Mouse (Mus musculus): ENCODE measurements around the gene Tgfb1i1. TPM values are rescaled to one million over a fixed set of nuclear protein-coding genes. Genes with fewer than 3 reads are reported as not detected.

Gene Tgfb1i1
- polyA plus RNA-seq, 1 experiment, result 15.1 TPM

DNA sequence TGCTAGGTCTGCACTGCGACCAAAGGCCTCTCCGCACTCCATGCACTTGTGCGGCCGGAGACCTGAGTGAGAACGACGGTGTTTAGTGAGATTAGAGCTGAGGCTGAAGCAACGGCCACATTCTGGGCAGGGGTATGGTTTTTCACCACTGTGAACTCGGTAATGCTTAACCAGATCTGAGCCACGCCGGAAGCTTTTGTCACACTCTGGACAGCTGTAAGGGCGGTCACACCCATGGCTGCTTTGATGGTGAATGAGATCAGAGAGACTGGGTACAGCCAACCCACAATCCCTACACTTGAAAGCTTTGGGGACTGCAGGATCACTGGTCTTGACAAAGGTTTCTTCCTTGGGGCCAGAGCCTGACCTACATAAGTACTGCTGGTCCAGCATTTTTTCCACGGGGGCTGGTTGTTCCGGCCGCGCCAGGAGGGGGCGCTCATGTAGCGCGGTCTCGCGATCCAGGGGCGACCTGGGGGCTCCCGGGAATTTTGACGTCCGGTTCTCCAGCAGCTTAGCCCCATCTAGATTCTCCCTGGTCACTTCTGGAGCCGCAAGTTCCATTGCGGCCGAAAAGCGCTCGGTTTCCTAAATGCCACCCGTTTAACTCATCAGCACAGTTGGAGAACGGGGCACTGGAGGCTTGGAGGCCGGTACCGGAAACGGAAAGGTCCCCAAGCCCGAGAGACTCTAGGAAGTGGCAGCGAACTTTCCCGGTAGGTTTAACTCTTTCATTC, 9.6 kb upstream of the Tgfb1i1 start, which contains the start of gene Armc5:
TSS of gene Armc5 (plus strand) at position 487 of the 737 bp plus-strand sequence.
- peak; percentile 91 for DNase-seq
- peak within 1 kb of the TSS; percentile 98 for H3K27ac ChIP-seq (ENCODE audit: insufficient read depth, low read depth, low read length)
- no peaks in the 10 kb centered on the region for H3K27me3 ChIP-seq (replicated peaks; ENCODE audit: control insufficient read depth, insufficient read depth, low read length)
- peaks cover 12% of the 10 kb centered on the region; the same call in 1 of the 2 replicates for H3K4me1 ChIP-seq (ENCODE audit: control insufficient read depth, insufficient read depth, low read length)
- WGBS, result 15% methylated on average over 37 of the region's 37 CpGs
- H3K36me3 ChIP-seq (ENCODE audit: control insufficient read depth, insufficient read depth, low read length), result no peaks in the 10 kb centered on the region
- no peak for TF ChIP-seq POLR2A (IDR thresholded peaks at IDR 0.05; ENCODE audit: low read depth, low read length)
- peak; percentile 60 for TF ChIP-seq CTCF (conservative IDR thresholded peaks at IDR 0.05; ENCODE audit: insufficient read depth, insufficient read length, low read depth, low read length)
- H3K4me3 ChIP-seq (ENCODE audit: insufficient read depth, low read depth, low read length), result peak within 1 kb of the TSS; percentile 86

DNA sequence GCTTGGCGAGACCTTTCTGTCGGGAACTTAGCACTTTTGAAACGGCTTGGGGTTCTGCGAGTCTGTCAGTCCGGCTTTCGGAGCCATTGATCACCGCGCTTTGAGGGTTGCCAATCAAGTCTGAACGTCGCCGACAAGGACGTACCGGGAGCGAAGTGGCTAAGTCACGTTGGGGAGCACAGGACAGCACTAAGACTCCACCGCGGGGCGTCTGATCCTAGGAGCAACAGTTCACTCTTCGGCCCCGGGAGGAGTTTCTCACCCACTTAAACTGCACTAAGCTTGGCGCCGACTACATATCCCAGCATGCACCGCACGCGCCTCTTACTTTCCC, 9.1 kb upstream of the Tgfb1i1 start:
- peak overlapping the region; percentile 86 for H3K4me3 ChIP-seq (ENCODE audit: insufficient read depth, low read depth, low read length)
- peak overlapping the region; percentile 98 for H3K27ac ChIP-seq (ENCODE audit: insufficient read depth, low read depth, low read length)
- TF ChIP-seq CTCF (conservative IDR thresholded peaks at IDR 0.05; ENCODE audit: insufficient read depth, insufficient read length, low read depth, low read length), result no peak
- no peak for TF ChIP-seq POLR2A (IDR thresholded peaks at IDR 0.05; ENCODE audit: low read depth, low read length)
- DNase-seq, result no peak
- H3K36me3 ChIP-seq (ENCODE audit: control insufficient read depth, insufficient read depth, low read length), result no peaks in the 10 kb centered on the region
- H3K27me3 ChIP-seq (replicated peaks; ENCODE audit: control insufficient read depth, insufficient read depth, low read length), result no peaks in the 10 kb centered on the region
- under 1% methylated on average over 25 of the region's 25 CpGs for WGBS
- peaks cover 12% of the 10 kb centered on the region; the same call in 1 of the 2 replicates for H3K4me1 ChIP-seq (ENCODE audit: control insufficient read depth, insufficient read depth, low read length)

GRCm38 (mm10) chr7:128237927-128238778, 8.5 kb upstream of the Tgfb1i1 start, which contains the start of gene 9130023H24Rik:
Gene 9130023H24Rik, minus strand, starts transcription at chr7:128238031.
- DNase-seq, result peak; percentile 100
- TF ChIP-seq CTCF (conservative IDR thresholded peaks at IDR 0.05; ENCODE audit: insufficient read depth, insufficient read length, low read depth, low read length) (no peak), POLR2A (IDR thresholded peaks at IDR 0.05; ENCODE audit: low read depth, low read length) (peak; percentile 48)
- no peaks in the 10 kb centered on the region for H3K36me3 ChIP-seq (ENCODE audit: control insufficient read depth, insufficient read depth, low read length)
- H3K27ac ChIP-seq (ENCODE audit: insufficient read depth, low read depth, low read length), result peak within 1 kb of the TSS; percentile 98
- peaks cover 12% of the 10 kb centered on the region; the same call in 1 of the 2 replicates for H3K4me1 ChIP-seq (ENCODE audit: control insufficient read depth, insufficient read depth, low read length)
- no peaks in the 10 kb centered on the region for H3K27me3 ChIP-seq (replicated peaks; ENCODE audit: control insufficient read depth, insufficient read depth, low read length)
- under 1% methylated on average over 71 of the region's 72 CpGs for WGBS
- H3K4me3 ChIP-seq (ENCODE audit: insufficient read depth, low read depth, low read length), result peak within 1 kb of the TSS; percentile 86

- DNase-seq, result peak; percentile 41
- H3K4me1 ChIP-seq (ENCODE audit: control insufficient read depth, insufficient read depth, low read length), result peaks cover 12% of the 10 kb centered on the region; the same call in 1 of the 2 replicates
- H3K27ac ChIP-seq (ENCODE audit: insufficient read depth, low read depth, low read length), result no peak overlapping the region
- H3K4me3 ChIP-seq (ENCODE audit: insufficient read depth, low read depth, low read length), result no peak overlapping the region
- peak; percentile 32; the same call in 1 of the 2 replicates for TF ChIP-seq CTCF (conservative IDR thresholded peaks at IDR 0.05; ENCODE audit: insufficient read depth, insufficient read length, low read depth, low read length)
- TF ChIP-seq POLR2A (IDR thresholded peaks at IDR 0.05; ENCODE audit: low read depth, low read length), result no peak
- H3K36me3 ChIP-seq (ENCODE audit: control insufficient read depth, insufficient read depth, low read length), result no peaks in the 10 kb centered on the region
- no peaks in the 10 kb centered on the region for H3K27me3 ChIP-seq (replicated peaks; ENCODE audit: control insufficient read depth, insufficient read depth, low read length)
- WGBS, result 17% methylated on average over 4 of the region's 4 CpGs
Observed at GRCm38 (mm10) chr7:128238991-128239390, 7.6 kb upstream of the Tgfb1i1 start.

DNA sequence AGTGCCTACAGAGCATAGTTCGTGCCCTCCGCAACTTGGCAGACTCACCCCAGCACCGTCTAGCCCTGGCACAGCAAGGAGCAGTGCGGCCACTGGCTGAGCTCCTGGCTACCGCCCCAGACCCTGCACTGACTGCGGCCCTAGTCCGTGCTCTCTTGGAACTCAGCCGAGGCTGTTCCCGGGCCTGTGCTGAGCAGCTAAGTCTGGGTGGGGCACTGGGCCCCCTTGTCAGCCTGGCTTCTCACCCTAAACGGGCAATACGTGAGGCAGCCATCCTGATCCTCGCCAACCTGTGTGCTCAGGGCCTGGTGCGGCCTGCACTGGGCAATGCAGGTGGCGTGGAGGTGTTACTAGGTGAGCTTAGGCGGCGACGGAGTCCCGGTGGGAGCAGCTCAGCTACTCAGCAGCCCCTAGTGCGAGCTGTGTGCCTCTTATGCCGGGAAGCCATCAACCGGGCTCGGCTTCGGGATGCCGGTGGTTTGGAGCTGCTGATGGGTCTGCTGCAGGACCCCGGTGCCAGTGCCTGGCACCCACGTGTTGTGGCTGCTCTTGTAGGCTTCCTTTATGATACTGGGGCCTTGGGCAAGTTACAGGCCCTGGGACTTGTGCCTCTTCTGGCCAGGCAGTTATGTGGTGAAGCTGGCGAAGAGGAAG, 6.4 kb upstream of the Tgfb1i1 start:
- 94% methylated on average over 27 of the region's 27 CpGs for WGBS
- H3K36me3 ChIP-seq (ENCODE audit: control insufficient read depth, insufficient read depth, low read length), result peaks cover 2% of the 10 kb centered on the region
- TF ChIP-seq POLR2A (IDR thresholded peaks at IDR 0.05; ENCODE audit: low read depth, low read length), result no peak
- no peak for TF ChIP-seq CTCF (conservative IDR thresholded peaks at IDR 0.05; ENCODE audit: insufficient read depth, insufficient read length, low read depth, low read length)

DNA sequence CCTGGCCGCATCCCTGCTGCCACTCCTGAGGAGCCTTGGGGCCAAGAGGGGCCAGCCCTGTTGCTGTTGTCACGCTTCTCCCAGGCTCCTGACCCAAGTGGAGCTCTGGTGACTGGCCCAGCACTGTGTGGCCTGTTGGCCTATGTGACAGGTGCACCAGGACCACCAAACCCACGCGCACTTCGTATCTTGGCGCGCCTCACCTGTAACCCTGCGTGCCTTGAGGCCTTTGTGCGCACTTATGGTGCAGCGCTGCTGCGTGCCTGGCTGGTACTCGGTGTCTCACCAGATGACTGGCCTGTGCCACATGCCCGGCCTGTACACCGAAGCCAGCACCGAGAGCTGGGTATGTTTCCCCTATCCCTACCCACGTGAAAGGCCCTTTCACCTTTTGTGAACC, 4.3 kb upstream of the Tgfb1i1 start:
- Histone ChIP-seq H3K36me3 (ENCODE audit: control insufficient read depth, insufficient read depth, low read length) (peaks cover 2% of the 10 kb centered on the region), H3K4me3 (ENCODE audit: insufficient read depth, low read depth, low read length) (no peak overlapping the region), H3K27ac (ENCODE audit: insufficient read depth, low read depth, low read length) (no peak overlapping the region), H3K4me1 (ENCODE audit: control insufficient read depth, insufficient read depth, low read length) (peaks cover 2% of the 10 kb centered on the region; the same call in 1 of the 2 replicates), H3K27me3 (replicated peaks; ENCODE audit: control insufficient read depth, insufficient read depth, low read length) (no peaks in the 10 kb centered on the region)
- WGBS, result 96% methylated on average over 16 of the region's 16 CpGs
- TF ChIP-seq CTCF (conservative IDR thresholded peaks at IDR 0.05; ENCODE audit: insufficient read depth, insufficient read length, low read depth, low read length) (no peak), POLR2A (IDR thresholded peaks at IDR 0.05; ENCODE audit: low read depth, low read length) (no peak)
- DNase-seq, result no peak

More for the DNA sequence above, 6.4 kb upstream of the Tgfb1i1 start:
- Histone ChIP-seq H3K27ac (ENCODE audit: insufficient read depth, low read depth, low read length) (no peak overlapping the region), H3K4me3 (ENCODE audit: insufficient read depth, low read depth, low read length) (no peak overlapping the region), H3K4me1 (ENCODE audit: control insufficient read depth, insufficient read depth, low read length) (peaks cover 12% of the 10 kb centered on the region; the same call in 1 of the 2 replicates), H3K27me3 (replicated peaks; ENCODE audit: control insufficient read depth, insufficient read depth, low read length) (no peaks in the 10 kb centered on the region)
- no peak for DNase-seq
